ENCODE assay signal across 23 mouse cellular contexts in genomic region chr2:144399531-144399930, GRCm38 (mm10). TPM values are rescaled to one million over a fixed set of nuclear protein-coding genes. Genes with fewer than 3 reads are reported as not detected.
"Had no signal": no experiment of that assay in that cellular context is flagged by ENCODE, and none has a peak within 500 bp of the region (broad histone marks: within the 10 kb centered on the region; RNA-seq: fewer than 3 reads in every experiment).

No protein-coding gene starts in this region.

- H3K27me3 ChIP-seq: kidney, embryonic 15.5 days; liver, embryonic 13.5 days; megakaryocyte, embryonic 14.5 days; midbrain, embryonic 13.5 days had no signal

- H3K9me3 ChIP-seq: kidney, embryonic 15.5 days; liver, embryonic 13.5 days; megakaryocyte, embryonic 14.5 days; midbrain, embryonic 10.5 days; midbrain, embryonic 13.5 days had no signal

- ATAC-seq: lung, postnatal 0 days; midbrain, embryonic 13.5 days; midbrain, embryonic 16.5 days had no signal

- H3K4me3 ChIP-seq: kidney, embryonic 15.5 days; left cerebral cortex, adult 2 months; liver, embryonic 13.5 days; megakaryocyte, embryonic 14.5 days; midbrain, embryonic 10.5 days; midbrain, embryonic 13.5 days had no signal

- H3K4me1 ChIP-seq: kidney, embryonic 15.5 days; liver, embryonic 13.5 days; megakaryocyte, embryonic 14.5 days; midbrain, embryonic 10.5 days; midbrain, embryonic 13.5 days had no signal

- DNase-seq: kidney, postnatal 10 days; kidney, postnatal 36 days; layer of hippocampus, postnatal 36 days; liver, embryonic 13.5 days; lung, embryonic 14.5 days; lung, postnatal 36 days; thymus, adult 18-20 months; thymus, postnatal 36 days had no signal

- H3K4me2 ChIP-seq: kidney, embryonic 15.5 days; liver, embryonic 13.5 days; lung, embryonic 14.5 days; midbrain, embryonic 13.5 days had no signal

- H3K27ac ChIP-seq: kidney, embryonic 15.5 days; left cerebral cortex, adult 2 months; liver, embryonic 13.5 days; midbrain, embryonic 10.5 days; midbrain, embryonic 13.5 days had no signal

- H3K9ac ChIP-seq: kidney, embryonic 15.5 days; liver, embryonic 13.5 days; lung, embryonic 14.5 days; midbrain, embryonic 13.5 days had no signal

RNA-seq across cellular contexts. Expression of gene Pet117, which starts 30.7 kb away (rescaled TPM):
- total RNA-seq: liver, adult 2 months had no signal
- polyA plus RNA-seq: limb, embryonic 14.5 days; liver, adult 2 months; midbrain, embryonic 10.5 days; neural tube, embryonic 11.5 days; neural tube, embryonic 14.5 days; small intestine, adult 2 months; spleen, adult 2 months; testis, adult 2 months; urinary bladder, adult 2 months had no signal
